Mouse (Mus musculus) common myeloid progenitor, adult 5-6 weeks (primary cell): ENCODE results near the gene Atpaf2. TPM values are rescaled to one million over a fixed set of nuclear protein-coding genes. Genes with fewer than 3 reads are reported as not detected.

Source experiments
- ATAC-seq: replicated peaks from 2 replicates; pipeline ENCODE4 v1.8.0; 2016; ENCODE audit warnings: low read depth, mild to moderate bottlenecking, moderate TSS enrichment, inconsistent platforms; ENCODE audit not compliant: poor library complexity, severe bottlenecking
- total RNA-seq: library from RNA; stranded (forward); fragments of 200-1000, 187-1606 nt; gene quantifications from 2 replicates; pipeline ENCODE4 v1.2.3, GENCODE M21; 2017

Atpaf2 gene
- total RNA-seq, 1 experiment from 2014 or later: 57.6 TPM

GRCm38 (mm10) chr11:60352559-60353411 lies 65.5 kb downstream of the Atpaf2 start, which contains the start of the genes Tom1l2 and Drc3:
TSS of gene Tom1l2 (minus strand) at chr11:60352905.
TSS of gene Drc3 (plus strand) at chr11:60353329.
- ATAC-seq: peak; percentile 94

GRCm38 (mm10) chr11:60351925-60352371 lies 66.3 kb downstream of the Atpaf2 start:
- ATAC-seq: no peak

- no peak for ATAC-seq
Observed at GRCm38 (mm10) chr11:60351388-60351787, 66.9 kb downstream of the Atpaf2 start.

Other genes starting within 250 kb of the Atpaf2 start
- 32.9 and 58.8 TPM in 2 replicates for gene Srebf1, start 195.9 kb downstream of the Atpaf2 start, total RNA-seq
- gene Tom1l2, start 65.6 kb downstream of the Atpaf2 start, total RNA-seq: 3.2 and 7.1 TPM in 2 replicates
- gene Drc3, start 65.1 kb downstream of the Atpaf2 start, total RNA-seq: 1.6 TPM in 1 of 2 replicates, not detected in the other
- gene Gid4, start 1.3 kb downstream of the Atpaf2 start, total RNA-seq: 36.5 and 41.0 TPM in 2 replicates
- gene Drg2, start 36.1 kb upstream of the Atpaf2 start, total RNA-seq: 87.4 and 98.2 TPM in 2 replicates
- 0.09 TPM in 1 of 2 replicates, not detected in the other for gene Myo15, start 50.9 kb upstream of the Atpaf2 start, total RNA-seq
- gene Alkbh5, start 117.9 kb upstream of the Atpaf2 start, total RNA-seq: 30.4 and 31.4 TPM in 2 replicates